In genomic region chr10:83266241-83266640, GRCm38 (mm10) we compare ENCODE assay signal across 18 mouse cellular contexts.
DNase-seq lines count a peak whose midpoint lies in the region; ATAC-seq and TF ChIP-seq lines count a peak whose summit lies in the region.
"Had no signal": no experiment of that assay in that cellular context is flagged by ENCODE, and none has a peak within 500 bp of the region (broad histone marks: within the 10 kb centered on the region; RNA-seq: fewer than 3 reads in every experiment).

No protein-coding gene starts in this region.

- 0 out of 2 replicates have a peak, but pooled peaks have one; percentile 26 for ATAC-seq in cerebellum, adult (ENCODE audit: insufficient number of reproducible peaks, low FRiP score, low TSS enrichment)
- no peak for ATAC-seq in hindbrain, embryonic 14.5 days (ENCODE audit: low FRiP score)
- no peak for ATAC-seq in forebrain, embryonic 12.5 days (ENCODE audit: low FRiP score)
- ATAC-seq: CD4-positive, CD25-positive, alpha-beta regulatory T cell, adult 4 months; inflammation-experienced regulatory T-cells, adult 6 months had no signal

- 0 out of 2 replicates have a peak, but pooled peaks cover 7% of the 10 kb centered on the region for H3K4me1 ChIP-seq in hindbrain, embryonic 14.5 days (replicated peaks; ENCODE audit: control insufficient read depth, insufficient read depth, low read length)
- H3K4me1 ChIP-seq in hindbrain, embryonic 10.5 days (replicated peaks) = peaks cover 17% of the 10 kb centered on the region
- H3K4me1 ChIP-seq in thymus, adult 2 months (replicated peaks; ENCODE audit: control insufficient read depth, insufficient read depth, low read length) = peaks cover 8% of the 10 kb centered on the region
- peaks cover 7% of the 10 kb centered on the region; the same call in 1 of the 2 replicates for H3K4me1 ChIP-seq in forebrain, embryonic 12.5 days

- no peak for TF ChIP-seq POLR2A in thymus, adult 2 months (IDR thresholded peaks at IDR 0.05; ENCODE audit: control insufficient read depth, extremely low read depth, insufficient read depth, low read length, poor library complexity)

- H3K36me3 ChIP-seq in hindbrain, embryonic 14.5 days (replicated peaks; ENCODE audit: control insufficient read depth, insufficient read depth) = no peaks in the 10 kb centered on the region
- H3K36me3 ChIP-seq in hindbrain, embryonic 10.5 days = no peaks in the 10 kb centered on the region
- no peaks in the 10 kb centered on the region for H3K36me3 ChIP-seq in thymus, adult 2 months (ENCODE audit: control insufficient read depth, insufficient read depth, low read length)
- H3K36me3 ChIP-seq in forebrain, embryonic 12.5 days (replicated peaks) = no peaks in the 10 kb centered on the region
- H3K36me3 ChIP-seq: embryonic facial prominence, embryonic 13.5 days had no signal

- H3K9me3 ChIP-seq in hindbrain, embryonic 14.5 days (ENCODE audit: control insufficient read depth, low read length) = no peaks in the 10 kb centered on the region
- no peaks in the 10 kb centered on the region for H3K9me3 ChIP-seq in hindbrain, embryonic 10.5 days
- no peaks in the 10 kb centered on the region for H3K9me3 ChIP-seq in forebrain, embryonic 12.5 days
- H3K9me3 ChIP-seq: embryonic facial prominence, embryonic 13.5 days; forebrain, embryonic 13.5 days had no signal

- 0 out of 2 replicates have a peak overlapping the region, but pooled peaks have one; percentile 1 for H3K4me2 ChIP-seq in hindbrain, embryonic 14.5 days (replicated peaks)
- H3K4me2 ChIP-seq in forebrain, embryonic 12.5 days = no peak overlapping the region
- H3K4me2 ChIP-seq: embryonic facial prominence, embryonic 13.5 days; forebrain, embryonic 13.5 days had no signal

- TF ChIP-seq CTCF in thymus, adult 2 months (IDR thresholded peaks at IDR 0.05; ENCODE audit: borderline replicate concordance, control insufficient read depth, extremely low read depth, insufficient read depth, low read length, poor library complexity) = no peak

- no peak overlapping the region for H3K9ac ChIP-seq in hindbrain, embryonic 14.5 days
- H3K9ac ChIP-seq in forebrain, embryonic 12.5 days = no peak overlapping the region
- H3K9ac ChIP-seq: embryonic facial prominence, embryonic 13.5 days; forebrain, embryonic 13.5 days; forebrain, postnatal 0 days had no signal

- H3K27me3 ChIP-seq in hindbrain, embryonic 14.5 days (ENCODE audit: control insufficient read depth, insufficient read depth, low read length) = no peaks in the 10 kb centered on the region
- H3K27me3 ChIP-seq in hindbrain, embryonic 10.5 days (ENCODE audit: insufficient read depth, poor library complexity, severe bottlenecking) = peaks cover 11% of the 10 kb centered on the region; the same call in 1 of the 2 replicates
- no peaks in the 10 kb centered on the region for H3K27me3 ChIP-seq in thymus, adult 2 months (ENCODE audit: control insufficient read depth, insufficient read depth, low read length)
- no peaks in the 10 kb centered on the region; the same call in 1 of the 2 replicates for H3K27me3 ChIP-seq in forebrain, embryonic 12.5 days
- H3K27me3 ChIP-seq: embryonic facial prominence, embryonic 13.5 days; forebrain, embryonic 13.5 days had no signal

- 85% methylated on average over 5 of the region's 5 CpGs for WGBS in hindbrain, embryonic 14.5 days
- WGBS in hindbrain, embryonic 10.5 days = 80% methylated on average over 5 of the region's 5 CpGs
- WGBS in thymus, adult 2 months = 23% methylated on average over 5 of the region's 5 CpGs
- 88% methylated on average over 5 of the region's 5 CpGs for WGBS in forebrain, embryonic 12.5 days

- H3K4me3 ChIP-seq in hindbrain, embryonic 14.5 days (replicated peaks; ENCODE audit: low read length) = no peak overlapping the region
- H3K4me3 ChIP-seq in hindbrain, embryonic 10.5 days = no peak overlapping the region
- H3K4me3 ChIP-seq in thymus, adult 2 months (ENCODE audit: control insufficient read depth, insufficient read depth, low read length) = no peak overlapping the region
- H3K4me3 ChIP-seq in forebrain, embryonic 12.5 days (replicated peaks) = no peak overlapping the region
- H3K4me3 ChIP-seq: embryonic facial prominence, embryonic 13.5 days; forebrain, embryonic 13.5 days had no signal

- no peak for DNase-seq in cerebellum, adult 11 months
- DNase-seq in hindbrain, embryonic 14.5 days (ENCODE audit: low spot score) = no peak
- DNase-seq in hindbrain, embryonic 10.5 days (ENCODE audit: low spot score) = no peak
- DNase-seq in thymus, postnatal 0 days (ENCODE audit: low spot score) = peak; percentile 45
- no peak for DNase-seq in thymus, adult 2 months
- DNase-seq in thymus, postnatal 25 days = peak; percentile 19
- DNase-seq: adrenal gland, postnatal 10 days; B cell, adult 2 months; gastrocnemius, postnatal 14 days; heart, postnatal 10 days; heart, postnatal 4 days had no signal

- no peak overlapping the region for H3K27ac ChIP-seq in hindbrain, embryonic 14.5 days
- H3K27ac ChIP-seq in hindbrain, embryonic 10.5 days = no peak overlapping the region; the same call in 1 of the 2 replicates
- H3K27ac ChIP-seq in thymus, adult 2 months (ENCODE audit: control insufficient read depth, insufficient read depth, low read length) = no peak overlapping the region
- H3K27ac ChIP-seq in forebrain, embryonic 12.5 days = no peak overlapping the region
- H3K27ac ChIP-seq: embryonic facial prominence, embryonic 13.5 days; forebrain, embryonic 13.5 days had no signal

Comparison
In these comparisons a context has a peak if more than half of its experiments do, and no peak if none do; other contexts are left out.
1. DNase-seq: peak in thymus, postnatal 0 days (single experiment) and thymus, postnatal 25 days (single experiment); none in cerebellum, adult 11 months (single experiment), hindbrain, embryonic 14.5 days (single experiment), hindbrain, embryonic 10.5 days (single experiment) and thymus, adult 2 months (single experiment).